Mouse (Mus musculus) kidney, postnatal 4 days (tissue): ENCODE measurements around the gene Acp2.
A peak's percentile ranks its signal among the peaks of the same experiment; 100 is the strongest.
"Not testable (repeated sequence)": the region's sequence is repeated elsewhere in the genome, so short reads cannot be mapped to it uniquely, and the experiment has no call there.

Experiments used
- DNase-seq, 2 experiments: peaks; one replicate each; pipeline ENCODE4 v3.0.0; 2021; ENCODE audit warnings: mixed read lengths in 2 of 2

The Acp2 gene

GRCm38 (mm10) chr2:91194624-91195332, 7.9 kb upstream of the Acp2 start:
- DNase-seq = peak; percentile 76 to 85

GRCm38 (mm10) chr2:91196577-91197001, 6.1 kb upstream of the Acp2 start:
- DNase-seq = peak; percentile 34 to 53

- DNase-seq = no peak
These were observed 3.8 kb upstream of the Acp2 start for GRCm38 (mm10) chr2:91198888-91199287.

- DNase-seq = no peak
These were observed 429 bp downstream of the Acp2 start for GRCm38 (mm10) chr2:91202972-91203656.

- DNase-seq = no peak
These were observed 3.6 kb downstream of the Acp2 start for GRCm38 (mm10) chr2:91206254-91206775.

- DNase-seq = no peak
These were observed 10.6 kb downstream of the Acp2 start for GRCm38 (mm10) chr2:91213311-91213710.

GRCm38 (mm10) chr2:91217032-91217431, 14.3 kb downstream of the Acp2 start:
- DNase-seq = no peak

GRCm38 (mm10) chr2:91220501-91220900, 17.8 kb downstream of the Acp2 start:
- DNase-seq = no peak

GRCm38 (mm10) chr2:91223614-91224013, 20.9 kb downstream of the Acp2 start:
- DNase-seq = no peak

GRCm38 (mm10) chr2:91229735-91230134, 27.1 kb downstream of the Acp2 start:
- no peak for DNase-seq

GRCm38 (mm10) chr2:91236601-91237510, 34.2 kb downstream of the Acp2 start, which contains the start of gene Ddb2:
Ddb2 (minus strand) TSS chr2:91236982.
- peak; percentile 97 to 98 for DNase-seq

GRCm38 (mm10) chr2:91237511-91238080, 34.9 kb downstream of the Acp2 start:
- not testable (repeated sequence) for DNase-seq

GRCm38 (mm10) chr2:91242547-91242946, 39.9 kb downstream of the Acp2 start:
- no peak for DNase-seq

GRCm38 (mm10) chr2:91243416-91243815, 40.7 kb downstream of the Acp2 start:
- no peak for DNase-seq

GRCm38 (mm10) chr2:91244557-91245228, 42.0 kb downstream of the Acp2 start:
- DNase-seq = no peak

- DNase-seq = no peak
These were observed 45.7 kb downstream of the Acp2 start for GRCm38 (mm10) chr2:91248366-91248765.

- no peak for DNase-seq
These were observed 49.3 kb downstream of the Acp2 start for GRCm38 (mm10) chr2:91252001-91252400.

- no peak for DNase-seq
These were observed 49.8 kb downstream of the Acp2 start for GRCm38 (mm10) chr2:91252512-91252911.

- no peak for DNase-seq
These were observed 52.2 kb downstream of the Acp2 start for GRCm38 (mm10) chr2:91254725-91255380.

- peak; percentile 52 to 67 for DNase-seq
These were observed 53.0 kb downstream of the Acp2 start, which contains the start of gene Pacsin3 for GRCm38 (mm10) chr2:91255661-91256150. Pacsin3 (plus strand) TSS chr2:91255954.
